Mouse (Mus musculus) spleen, embryonic (tissue): Measurements from ENCODE around the gene Apoo.
"Not testable (repeated sequence)": the region's sequence is repeated elsewhere in the genome, so short reads cannot be mapped to it uniquely, and the experiment has no call there.

Source experiments
- CTCF ChIA-PET: fragments of 350-600 bp; sonication (Branson Sonifier 250); formaldehyde crosslinking; loops from one replicate; lab custom pipeline; 2022; lab: Charles Lee

Apoo gene

GRCm38 (mm10) chrX:94366670-94367241 is at the start of gene Apoo, which contains the start of gene Fam90a1b:
Gene Apoo (plus strand): TSS chrX:94367117.
Gene Fam90a1b (minus strand): TSS chrX:94366777.
- CTCF ChIA-PET, result interaction anchor here (0.6 kb wide), 1 partner anchor 190 kb away, joined by 3 read pairs; no protein-coding TSS in a partner anchor

GRCm38 (mm10) chrX:94321036-94321902 is 45.6 kb upstream of the Apoo start:
- CTCF ChIA-PET, result interaction anchor here (0.7 kb wide), 1 partner anchor 117 kb away, joined by 4 read pairs; no protein-coding TSS in a partner anchor

GRCm38 (mm10) chrX:94343638-94344037 is 23.3 kb upstream of the Apoo start:
- CTCF ChIA-PET, result not testable (repeated sequence)

GRCm38 (mm10) chrX:94365381-94365925 is 1.5 kb upstream of the Apoo start:
- CTCF ChIA-PET, result interaction anchor here (0.6 kb wide), 1 partner anchor 820 kb away, joined by 4 read pairs; no protein-coding TSS in a partner anchor

- CTCF ChIA-PET, result interaction anchor here (0.6 kb wide), 1 partner anchor 819 kb away, joined by 4 read pairs; no protein-coding TSS in a partner anchor
These were observed 888 bp upstream of the Apoo start for GRCm38 (mm10) chrX:94366029-94366428.

GRCm38 (mm10) chrX:94367248-94367647 is 331 bp downstream of the Apoo start:
- CTCF ChIA-PET, result interaction anchor here (0.6 kb wide), 1 partner anchor 190 kb away, joined by 3 read pairs; no protein-coding TSS in a partner anchor

- CTCF ChIA-PET, result no interaction called here
These were observed 11.8 kb downstream of the Apoo start for GRCm38 (mm10) chrX:94378734-94379133.

- CTCF ChIA-PET, result no interaction called here
These were observed 42.1 kb downstream of the Apoo start for GRCm38 (mm10) chrX:94408975-94409374.

- CTCF ChIA-PET, result no interaction called here
These were observed 53.3 kb downstream of the Apoo start for GRCm38 (mm10) chrX:94420210-94420609.

- CTCF ChIA-PET, result no interaction called here
These were observed 64.8 kb downstream of the Apoo start for GRCm38 (mm10) chrX:94431548-94432375.

- CTCF ChIA-PET, result not testable (repeated sequence)
These were observed 78.5 kb downstream of the Apoo start for GRCm38 (mm10) chrX:94445427-94445826.

- CTCF ChIA-PET, result not testable (repeated sequence)
These were observed 79.1 kb downstream of the Apoo start for GRCm38 (mm10) chrX:94446021-94446420.

GRCm38 (mm10) chrX:94450047-94450881 is 83.3 kb downstream of the Apoo start:
- CTCF ChIA-PET, result not testable (repeated sequence)

GRCm38 (mm10) chrX:94459346-94459745 is 92.4 kb downstream of the Apoo start:
- CTCF ChIA-PET, result no interaction called here

- CTCF ChIA-PET, result not testable (repeated sequence)
These were observed 94.6 kb downstream of the Apoo start for GRCm38 (mm10) chrX:94461513-94461912.

GRCm38 (mm10) chrX:94462604-94463429 is 95.9 kb downstream of the Apoo start:
- CTCF ChIA-PET, result not testable (repeated sequence)
